Mouse (Mus musculus): ENCODE data around the gene Pitpnb.

GRCm38 (mm10) chr5:111344721-111345400 is 14.3 kb downstream of the Pitpnb start:
- TF ChIP-seq POLR2A (IDR thresholded peaks at IDR 0.05; ENCODE audit: low read depth, low read length) (no peak), CTCF (conservative IDR thresholded peaks at IDR 0.05 in 1 of 2, IDR thresholded peaks at IDR 0.05 in 1 of 2; ENCODE audit: low read depth in 2 of 2, low read length in 2 of 2) (no peak), HCFC1 (IDR thresholded peaks at IDR 0.05; ENCODE audit: low read depth, low read length) (no peak)
